In genomic region chr16:89773657-89774552, GRCm38 (mm10) we compare ENCODE assay signal across 8 mouse cellular contexts.
DNase-seq lines count a peak whose midpoint lies in the region; ATAC-seq lines count a peak whose summit lies in the region.

No protein-coding gene starts in this region.

- peak overlapping the region; percentile 72 for H3K4me2 ChIP-seq in embryonic facial prominence, embryonic 12.5 days (replicated peaks)
- peak overlapping the region; percentile 73 for H3K4me2 ChIP-seq in kidney, embryonic 14.5 days (replicated peaks; ENCODE audit: low read depth, low read length)
- H3K4me2 ChIP-seq in limb, embryonic 15.5 days, result peak overlapping the region; percentile 90

- H3K4me1 ChIP-seq in erythroblast, embryonic 14.5 days (ENCODE audit: control insufficient read depth), result peaks cover 4% of the 10 kb centered on the region
- H3K4me1 ChIP-seq in embryonic facial prominence, embryonic 12.5 days, result no peaks in the 10 kb centered on the region
- no peaks in the 10 kb centered on the region for H3K4me1 ChIP-seq in kidney, embryonic 14.5 days (ENCODE audit: control insufficient read depth, insufficient read depth, low read length)
- peaks cover 2% of the 10 kb centered on the region; the same call in 1 of the 2 replicates for H3K4me1 ChIP-seq in limb, embryonic 15.5 days

- WGBS in embryonic facial prominence, embryonic 12.5 days, result 12% methylated on average over 30 of the region's 30 CpGs
- 11% methylated on average over 30 of the region's 30 CpGs for WGBS in kidney, embryonic 14.5 days
- WGBS in limb, embryonic 15.5 days, result 10% methylated on average over 30 of the region's 30 CpGs

- peak overlapping the region; percentile 28 for H3K4me3 ChIP-seq in erythroblast, embryonic 14.5 days (replicated peaks)
- peak overlapping the region; percentile 35 for H3K4me3 ChIP-seq in embryonic facial prominence, embryonic 12.5 days
- H3K4me3 ChIP-seq in kidney, embryonic 14.5 days (ENCODE audit: low read length), result peak overlapping the region; percentile 38
- peak overlapping the region; percentile 43 for H3K4me3 ChIP-seq in limb, embryonic 15.5 days

- no peaks in the 10 kb centered on the region for H3K36me3 ChIP-seq in erythroblast, embryonic 14.5 days (ENCODE audit: control insufficient read depth)
- H3K36me3 ChIP-seq in embryonic facial prominence, embryonic 12.5 days, result no peaks in the 10 kb centered on the region
- H3K36me3 ChIP-seq in kidney, embryonic 14.5 days (ENCODE audit: control insufficient read depth, insufficient read depth, low read length), result no peaks in the 10 kb centered on the region
- no peaks in the 10 kb centered on the region for H3K36me3 ChIP-seq in limb, embryonic 15.5 days

- peak; percentile 51 to 83 for DNase-seq in heart, adult 9 months (ENCODE audit: low spot score in 2 of 2)
- DNase-seq in monocyte, adult 2 months (ENCODE audit: low read depth in 1 of 2, low spot score in 2 of 2), result peak; percentile 38 to 51
- peak; percentile 60 to 63 for DNase-seq in spleen, postnatal 36 days (ENCODE audit: low spot score in 2 of 2)

- ATAC-seq in erythroblast, adult 5-6 weeks (replicated peaks; ENCODE audit: low FRiP score, poor library complexity, severe bottlenecking), result no peak
- peak; percentile 70 for ATAC-seq in embryonic facial prominence, embryonic 12.5 days (ENCODE audit: insufficient number of reproducible peaks, insufficient read depth, low FRiP score, low TSS enrichment)
- ATAC-seq in kidney, embryonic 14.5 days (ENCODE audit: low FRiP score, low TSS enrichment), result peak; percentile 87
- peak; percentile 79 for ATAC-seq in limb, embryonic 15.5 days (ENCODE audit: insufficient number of reproducible peaks, low FRiP score, low TSS enrichment, low read depth)

- no peak overlapping the region for H3K9ac ChIP-seq in embryonic facial prominence, embryonic 12.5 days
- H3K9ac ChIP-seq in kidney, embryonic 14.5 days (ENCODE audit: low read depth, low read length), result peak overlapping the region; percentile 42; the same call in 1 of the 2 replicates
- peak overlapping the region; percentile 37 for H3K9ac ChIP-seq in limb, embryonic 15.5 days

- H3K27ac ChIP-seq in embryonic facial prominence, embryonic 12.5 days, result no peak overlapping the region
- H3K27ac ChIP-seq in kidney, embryonic 14.5 days (ENCODE audit: low read depth, low read length), result no peak overlapping the region
- H3K27ac ChIP-seq in limb, embryonic 15.5 days, result no peak overlapping the region

- no peaks in the 10 kb centered on the region; the same call in 1 of the 2 replicates for H3K27me3 ChIP-seq in erythroblast, embryonic 14.5 days (ENCODE audit: control insufficient read depth)
- H3K27me3 ChIP-seq in embryonic facial prominence, embryonic 12.5 days, result 0 out of 2 replicates have a peak, but pooled peaks cover 4% of the 10 kb centered on the region
- no peaks in the 10 kb centered on the region for H3K27me3 ChIP-seq in kidney, embryonic 14.5 days (ENCODE audit: control insufficient read depth, insufficient read depth, low read length)
- H3K27me3 ChIP-seq in limb, embryonic 15.5 days, result no peaks in the 10 kb centered on the region

- 0 out of 2 replicates have a peak, but pooled peaks cover 4% of the 10 kb centered on the region for H3K9me3 ChIP-seq in erythroblast, embryonic 14.5 days (ENCODE audit: control insufficient read depth, low read length)
- peaks cover 15% of the 10 kb centered on the region; the same call in 1 of the 2 replicates for H3K9me3 ChIP-seq in embryonic facial prominence, embryonic 12.5 days
- peaks cover 11% of the 10 kb centered on the region for H3K9me3 ChIP-seq in kidney, embryonic 14.5 days (ENCODE audit: control insufficient read depth, low read length)
- peaks cover 8% of the 10 kb centered on the region; the same call in 1 of the 2 replicates for H3K9me3 ChIP-seq in limb, embryonic 15.5 days
